Mouse (Mus musculus) MEL (cell line): ENCODE measurements at regions not wholly inside any gene's neighbourhood (a gene's known extent, or its start where the extent isn't known, plus 50 kb on each side); places are given as distances from the start of the nearest gene placed in this dataset.

Source experiments
- DNase-seq: peaks from one replicate; pipeline ENCODE4 v3.0.0; 2011; ENCODE audit warnings: low read depth, low spot score
- H3K27ac ChIP-seq: 2 replicates; pipeline ENCODE4 v1.5.1; 2012; ENCODE audit warnings: low read depth, mild to moderate bottlenecking, control low read depth, low read length, moderate library complexity; ENCODE audit not compliant: control insufficient read depth
- H3K27me3 ChIP-seq, 2 experiments: fragments of 150-350 bp in 1 of 2; sonication (generic) in 1 of 2; 2 replicates each; pipeline ENCODE4 v1.6.1; 2012; ENCODE audit warnings: low read length in 2 of 2, mild to moderate bottlenecking in 2 of 2, improper control_type of control experiment in 1 of 2, moderate library complexity in 1 of 2; ENCODE audit not compliant: insufficient read depth in 2 of 2, control insufficient read depth in 1 of 2
- H3K36me3 ChIP-seq, 2 experiments: 2 replicates each; pipeline ENCODE4 v1.6.1; 2012 to 2014; ENCODE audit warnings: low read length in 2 of 2, improper control_type of control experiment in 1 of 2, inconsistent platforms in 1 of 2, mild to moderate bottlenecking in 1 of 2; ENCODE audit not compliant: insufficient read depth in 2 of 2, control insufficient read depth in 1 of 2
- H3K4me1 ChIP-seq, 2 experiments: fragments of 150-350 bp in 1 of 2; sonication (generic) in 1 of 2; 2 replicates each; pipeline ENCODE4 v1.6.1; 2012; ENCODE audit warnings: low read length in 2 of 2, improper control_type of control experiment in 1 of 2, mild to moderate bottlenecking in 1 of 2; ENCODE audit not compliant: insufficient read depth in 2 of 2, control insufficient read depth in 1 of 2
- H3K4me3 ChIP-seq, 2 experiments: fragments of 150-350 bp in 1 of 2; sonication (generic) in 1 of 2; 2 replicates each; pipeline ENCODE4 v1.5.1; 2012; ENCODE audit warnings: low read depth in 2 of 2, low read length in 2 of 2, mild to moderate bottlenecking in 2 of 2, moderate library complexity in 2 of 2, control low read depth in 1 of 2, improper control_type of control experiment in 1 of 2; ENCODE audit not compliant: control insufficient read depth in 1 of 2, insufficient read depth in 1 of 2
- H3K79me2 ChIP-seq: 2 replicates; pipeline ENCODE4 v1.6.1; 2012; ENCODE audit warnings: mild to moderate bottlenecking, low read length, moderate library complexity; ENCODE audit not compliant: control insufficient read depth, poor library complexity, insufficient read depth
- H3K9ac ChIP-seq: 2 replicates; pipeline ENCODE4 v1.6.1; 2012; ENCODE audit warnings: low read depth, mild to moderate bottlenecking, control low read depth, low read length, moderate library complexity; ENCODE audit not compliant: control insufficient read depth, poor library complexity, severe bottlenecking
- H3K9me3 ChIP-seq: fragments of 150-350 bp; sonication (generic); replicated peaks from 2 replicates; pipeline ENCODE4 v1.6.1; 2012; ENCODE audit warnings: mild to moderate bottlenecking, low read length, improper control_type of control experiment, moderate library complexity; ENCODE audit not compliant: insufficient read depth
- CHD1 ChIP-seq: IDR thresholded peaks from 2 replicates; pipeline ENCODE4 v1.6.1; 2012; ENCODE audit warnings: low read depth, mild to moderate bottlenecking, inconsistent platforms, low read length, improper control_type of control experiment
- CHD2 ChIP-seq: IDR thresholded peaks from 2 replicates; pipeline ENCODE4 v1.6.1; 2011; ENCODE audit warnings: low read length, improper control_type of control experiment
- CTCF ChIP-seq, 3 experiments: IDR thresholded peaks in 2 of 3; conservative IDR thresholded peaks in 1 of 3; 2 replicates each; pipeline ENCODE4 v1.5.1; 2011 to 2012; ENCODE audit warnings: low read length in 3 of 3, low read depth in 2 of 3, mild to moderate bottlenecking in 2 of 3, improper control_type of control experiment in 1 of 3, inconsistent platforms in 1 of 3, mixed read lengths in 1 of 3, moderate library complexity in 1 of 3; ENCODE audit not compliant: control insufficient read depth in 1 of 3, insufficient read depth in 1 of 3, poor library complexity in 1 of 3, severe bottlenecking in 1 of 3
- E2F4 ChIP-seq: IDR thresholded peaks from 2 replicates; pipeline ENCODE4 v1.6.1; 2011; ENCODE audit warnings: low read depth, low read length, improper control_type of control experiment, borderline replicate concordance
- ELF1 ChIP-seq: IDR thresholded peaks from 2 replicates; pipeline ENCODE4 v1.6.1; 2014; ENCODE audit warnings: low read depth, mild to moderate bottlenecking, inconsistent platforms, low read length, improper control_type of control experiment, moderate library complexity
- GATA1 ChIP-seq: IDR thresholded peaks from 2 replicates; pipeline ENCODE4 v1.6.1; 2011; ENCODE audit warnings: low read depth, low read length, improper control_type of control experiment
- MAX ChIP-seq: IDR thresholded peaks from 2 replicates; pipeline ENCODE4 v1.6.1; 2011; ENCODE audit warnings: low read length, improper control_type of control experiment
- MEF2A ChIP-seq: IDR thresholded peaks from 2 replicates; pipeline ENCODE4 v1.6.1; 2014; ENCODE audit warnings: low read depth, mild to moderate bottlenecking, inconsistent platforms, low read length, improper control_type of control experiment; ENCODE audit not compliant: poor library complexity, insufficient replicate concordance, severe bottlenecking; ENCODE audit errors: extremely low read depth
- NELFE ChIP-seq: IDR thresholded peaks from 2 replicates; pipeline ENCODE4 v1.6.1; 2011; ENCODE audit warnings: low read depth, low read length, improper control_type of control experiment
- POLR2A ChIP-seq, 2 experiments: IDR thresholded peaks; 2 replicates each; pipeline ENCODE4 v1.6.1; 2011 to 2012; ENCODE audit warnings: low read length in 2 of 2, mild to moderate bottlenecking in 2 of 2, control low read depth in 1 of 2, improper control_type of control experiment in 1 of 2, low read depth in 1 of 2, moderate library complexity in 1 of 2; ENCODE audit not compliant: control insufficient read depth in 1 of 2, insufficient read depth in 1 of 2, poor library complexity in 1 of 2
- POLR2AphosphoS5 ChIP-seq: IDR thresholded peaks from 2 replicates; pipeline ENCODE4 v1.6.1; 2012; ENCODE audit warnings: low read depth, borderline replicate concordance, mild to moderate bottlenecking, inconsistent platforms, low read length, moderate library complexity, mixed read lengths
- RCOR1 ChIP-seq: IDR thresholded peaks from 2 replicates; pipeline ENCODE4 v1.6.1; 2012; ENCODE audit warnings: low read depth, mild to moderate bottlenecking, inconsistent platforms, low read length, improper control_type of control experiment
- SIN3A ChIP-seq: IDR thresholded peaks from 2 replicates; pipeline ENCODE4 v1.6.1; 2012; ENCODE audit warnings: low read length, improper control_type of control experiment, inconsistent platforms
- SMC3 ChIP-seq: IDR thresholded peaks from 2 replicates; pipeline ENCODE4 v1.6.1; 2011; ENCODE audit warnings: low read depth, low read length, improper control_type of control experiment
- TAL1 ChIP-seq: IDR thresholded peaks from 2 replicates; pipeline ENCODE4 v1.6.1; 2012; ENCODE audit warnings: mild to moderate bottlenecking, inconsistent platforms, low read length, moderate library complexity, mixed read lengths
- USF1 ChIP-seq: IDR thresholded peaks from 2 replicates; pipeline ENCODE4 v1.6.1; 2014; ENCODE audit warnings: low read depth, mild to moderate bottlenecking, inconsistent platforms, low read length, improper control_type of control experiment, moderate library complexity
- USF2 ChIP-seq, 2 experiments: IDR thresholded peaks; 2 replicates each; pipeline ENCODE4 v1.6.1; 2011 to 2012; ENCODE audit warnings: improper control_type of control experiment in 2 of 2, low read length in 2 of 2, borderline replicate concordance in 1 of 2, inconsistent platforms in 1 of 2, low read depth in 1 of 2, mild to moderate bottlenecking in 1 of 2; ENCODE audit not compliant: insufficient read depth in 1 of 2
- ZC3H11A ChIP-seq: IDR thresholded peaks from 2 replicates; pipeline ENCODE4 v1.6.1; 2012; ENCODE audit warnings: low read depth, mild to moderate bottlenecking, inconsistent platforms, low read length, improper control_type of control experiment
- ZMIZ1 ChIP-seq: IDR thresholded peaks from 2 replicates; pipeline ENCODE4 v1.6.1; 2012; ENCODE audit warnings: low read depth, mild to moderate bottlenecking, inconsistent platforms, low read length, improper control_type of control experiment, moderate library complexity
- ZNF384 ChIP-seq: IDR thresholded peaks from 2 replicates; pipeline ENCODE4 v1.6.1; 2012; ENCODE audit warnings: low read depth, mild to moderate bottlenecking, inconsistent platforms, low read length, improper control_type of control experiment

DNA sequence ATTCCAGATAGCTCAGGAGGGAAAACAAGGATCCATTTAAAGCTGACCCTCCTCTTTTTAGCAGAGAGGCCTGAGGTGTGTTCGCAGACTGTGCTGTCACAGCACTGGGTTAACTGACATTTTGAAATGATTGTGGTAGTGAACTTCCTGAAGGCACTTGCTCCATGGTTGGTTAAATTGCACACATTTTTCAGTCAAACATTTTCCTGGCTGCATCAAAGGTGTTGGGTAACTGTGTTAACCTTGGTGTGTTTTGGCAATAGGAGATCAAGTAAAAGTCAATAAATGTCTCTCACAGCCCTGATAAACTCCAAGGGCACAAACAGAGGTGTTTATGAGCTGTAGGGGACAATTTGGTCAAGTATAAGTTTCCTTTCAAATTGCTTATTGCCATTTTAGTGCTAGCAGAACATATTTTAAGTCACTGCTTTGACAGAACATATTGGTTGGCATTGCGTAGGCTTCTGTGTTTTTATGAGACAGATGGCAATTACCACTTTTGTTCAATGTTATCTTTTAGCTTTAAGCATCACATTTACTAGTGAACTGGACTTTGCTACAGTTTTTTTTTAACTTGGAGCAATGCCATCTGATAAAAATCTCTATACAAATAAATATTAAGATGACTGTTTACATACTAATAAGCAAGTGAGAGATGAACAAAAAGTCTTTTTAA lies 666.7 kb downstream of the D3Ertd751e start:
- Histone ChIP-seq H3K9ac (no peak overlapping the region), H3K4me1 (no peaks in the 10 kb centered on the region), H3K4me3 (no peak overlapping the region), H3K79me2 (no peaks in the 10 kb centered on the region), H3K27ac (no peak overlapping the region), H3K36me3 (no peaks in the 10 kb centered on the region), H3K27me3 (no peaks in the 10 kb centered on the region), H3K9me3 (no peaks in the 10 kb centered on the region)
- no peak for DNase-seq
- no peak for TF ChIP-seq NELFE
- no peak for TF ChIP-seq ZNF384
- no peak for TF ChIP-seq RCOR1
- TF ChIP-seq E2F4: no peak
- no peak for TF ChIP-seq GATA1
- no peak for TF ChIP-seq SMC3
- no peak for TF ChIP-seq SIN3A
- no peak for TF ChIP-seq USF2 (IDR thresholded peaks at IDR 0.05; ENCODE audit: borderline replicate concordance in 1 of 2, insufficient read depth in 1 of 2, low read depth in 1 of 2, low read length in 2 of 2)
- TF ChIP-seq ELF1: no peak
- no peak for TF ChIP-seq POLR2A (IDR thresholded peaks at IDR 0.05; ENCODE audit: control insufficient read depth in 1 of 2, insufficient read depth in 1 of 2, low read depth in 1 of 2, low read length in 2 of 2, poor library complexity in 1 of 2)
- no peak for TF ChIP-seq USF1
- TF ChIP-seq ZMIZ1: no peak
- no peak for TF ChIP-seq CTCF (IDR thresholded peaks at IDR 0.05 in 2 of 3, conservative IDR thresholded peaks at IDR 0.05 in 1 of 3; ENCODE audit: control insufficient read depth in 1 of 3, insufficient read depth in 1 of 3, low read depth in 2 of 3, low read length in 3 of 3, poor library complexity in 1 of 3, severe bottlenecking in 1 of 3)
- TF ChIP-seq MEF2A: no peak
- TF ChIP-seq TAL1: no peak

DNA sequence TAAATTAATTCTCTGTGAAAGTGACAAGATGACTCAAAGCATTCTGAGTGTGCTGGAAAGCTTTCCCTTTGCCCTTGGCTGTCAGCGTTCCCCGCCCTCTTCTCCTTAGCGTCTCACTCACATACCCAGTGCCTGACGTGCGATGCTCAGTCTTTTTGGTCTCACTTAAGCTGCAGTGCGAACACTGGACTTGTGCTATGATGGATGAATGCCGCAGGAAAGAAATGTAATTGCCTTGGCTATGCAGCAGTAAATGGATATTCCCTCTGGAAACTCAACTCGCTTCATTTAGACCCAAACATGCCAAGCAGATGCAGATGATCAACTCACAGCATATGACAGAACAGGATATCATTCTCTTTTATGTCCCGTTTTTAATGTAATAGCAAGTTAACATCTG lies 685.0 kb downstream of the D3Ertd751e start:
- Histone ChIP-seq H3K36me3 (no peaks in the 10 kb centered on the region), H3K27me3 (no peaks in the 10 kb centered on the region; a peak in 1 of 4 replicates), H3K4me1 (no peaks in the 10 kb centered on the region), H3K4me3 (no peak overlapping the region), H3K79me2 (no peaks in the 10 kb centered on the region), H3K9me3 (no peaks in the 10 kb centered on the region), H3K27ac (no peak overlapping the region), H3K9ac (no peak overlapping the region)
- DNase-seq: no peak
- TF ChIP-seq SMC3 (no peak), SIN3A (no peak), MEF2A (no peak), CHD2 (no peak), GATA1 (no peak), CHD1 (no peak), POLR2AphosphoS5 (no peak), POLR2A (IDR thresholded peaks at IDR 0.05; ENCODE audit: control insufficient read depth in 1 of 2, insufficient read depth in 1 of 2, low read depth in 1 of 2, low read length in 2 of 2, poor library complexity in 1 of 2) (no peak), ZC3H11A (no peak), ZMIZ1 (no peak), NELFE (no peak), MAX (no peak), E2F4 (no peak)
